Mouse (Mus musculus) G1E (cell line): ENCODE results near the gene Crb3.

ENCODE experiments used
- CTCF ChIP-seq: IDR thresholded peaks from 2 replicates; pipeline ENCODE4 v1.5.1; 2012; ENCODE audit warnings: low read depth, low read length, inconsistent platforms, mixed read lengths
- GATA2 ChIP-seq: IDR thresholded peaks from 2 replicates; pipeline ENCODE4 v1.6.1; 2012; ENCODE audit warnings: low read depth, low read length, inconsistent platforms, borderline replicate concordance

GRCm38 (mm10) chr17:57110005-57110404 lies 51.1 kb downstream of the Crb3 start:
- TF ChIP-seq CTCF = no peak
- TF ChIP-seq GATA2 = no peak
